Mouse (Mus musculus) hindbrain, embryonic 10.5 days (tissue): ENCODE results near the gene Shank2. TPM values are rescaled to one million over a fixed set of nuclear protein-coding genes. Genes with fewer than 3 reads are reported as not detected.

Experiments
- polyA plus RNA-seq: library from polyadenylated mRNA; unstranded; fragments of >200 nt; fragmentation: Nextera tagmentation; extraction: Ambion mirVana; gene quantifications from 2 replicates; pipeline ENCODE4 v1.2.1, GENCODE M21; 2016

The Shank2 gene
- polyA plus RNA-seq, 1 experiment from 2014 or later = 1.6 TPM

Other genes with a start within 250 kb of the Shank2 start
- gene Osbpl5, start 244.9 kb upstream of the Shank2 start, polyA plus RNA-seq = 15.8 and 20.8 TPM in 2 replicates
- gene Mrgprg, start 234.9 kb upstream of the Shank2 start, polyA plus RNA-seq = not detected in 2 replicates
- gene Mrgpre, start 217.4 kb upstream of the Shank2 start, polyA plus RNA-seq = 2.2 and 2.7 TPM in 2 replicates
- gene Nadsyn1, start 179.1 kb upstream of the Shank2 start, polyA plus RNA-seq = 9.0 and 9.5 TPM in 2 replicates
- 92.6 and 95.7 TPM in 2 replicates for gene Dhcr7, start 178.8 kb upstream of the Shank2 start, polyA plus RNA-seq
- gene Gm498, start 135.1 kb upstream of the Shank2 start, polyA plus RNA-seq = not detected in 2 replicates